11 mouse cellular contexts compared by ENCODE assay signal in the genomic region with DNA sequence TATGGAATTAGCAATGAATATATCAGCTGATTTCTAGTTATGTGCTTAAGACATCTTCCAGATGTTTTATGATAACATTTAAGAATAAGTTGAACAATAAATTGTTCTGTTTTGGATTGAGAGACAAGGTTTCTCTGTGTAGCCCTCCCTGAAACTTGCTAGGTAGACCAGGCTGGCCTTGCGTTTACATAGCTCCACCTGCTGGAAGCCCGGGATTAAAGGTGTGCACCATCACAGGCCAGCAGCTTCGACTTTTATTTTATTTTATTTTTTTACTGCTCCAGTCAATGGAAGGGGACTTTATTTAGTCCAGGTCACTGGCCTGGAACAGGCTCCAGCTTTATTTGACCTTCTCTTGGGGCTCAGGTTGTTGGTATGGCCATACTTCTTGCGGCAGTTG. TPM values are rescaled to one million over a fixed set of nuclear protein-coding genes. Genes with fewer than 3 reads are reported as not detected.
DNase-seq lines count a peak whose midpoint lies in the region; ATAC-seq lines count a peak whose summit lies in the region.
"Had no signal": no experiment of that assay in that cellular context is flagged by ENCODE, and none has a peak within 500 bp of the region (broad histone marks: within the 10 kb centered on the region; RNA-seq: fewer than 3 reads in every experiment).

No protein-coding gene starts in this region.

- ATAC-seq in liver, embryonic 11.5 days (replicated peaks; ENCODE audit: low FRiP score) = no peak
- no peak for ATAC-seq in forebrain, embryonic 13.5 days
- ATAC-seq in forebrain, embryonic 14.5 days = no peak
- ATAC-seq: midbrain, embryonic 13.5 days had no signal

- H3K36me3 ChIP-seq in liver, embryonic 11.5 days (ENCODE audit: control insufficient read depth, insufficient read depth, low read length) = no peaks in the 10 kb centered on the region
- H3K36me3 ChIP-seq in forebrain, embryonic 13.5 days (ENCODE audit: poor library complexity, severe bottlenecking) = no peaks in the 10 kb centered on the region
- H3K36me3 ChIP-seq in forebrain, embryonic 14.5 days (ENCODE audit: control insufficient read depth, insufficient read depth, low read length) = no peaks in the 10 kb centered on the region
- H3K36me3 ChIP-seq: G1E; midbrain, embryonic 13.5 days had no signal

- WGBS in liver, embryonic 11.5 days = 42% methylated on average over 4 of the region's 4 CpGs
- WGBS in forebrain, embryonic 13.5 days = 44% methylated on average over 4 of the region's 4 CpGs
- 43% methylated on average over 4 of the region's 4 CpGs for WGBS in forebrain, embryonic 14.5 days

- no peaks in the 10 kb centered on the region; the same call in 1 of the 2 replicates for H3K4me1 ChIP-seq in liver, embryonic 11.5 days (replicated peaks; ENCODE audit: control insufficient read depth, insufficient read depth, low read length)
- H3K4me1 ChIP-seq in forebrain, embryonic 13.5 days = peaks cover 5% of the 10 kb centered on the region; the same call in 1 of the 2 replicates
- H3K4me1 ChIP-seq in forebrain, embryonic 14.5 days (ENCODE audit: control insufficient read depth, insufficient read depth, low read length) = 0 out of 2 replicates have a peak, but pooled peaks cover 3% of the 10 kb centered on the region

- H3K9ac ChIP-seq in liver, embryonic 11.5 days (ENCODE audit: low read depth, low read length) = no peak overlapping the region
- no peak overlapping the region for H3K9ac ChIP-seq in forebrain, embryonic 13.5 days
- no peak overlapping the region for H3K9ac ChIP-seq in forebrain, embryonic 14.5 days (ENCODE audit: low read length)

- no peaks in the 10 kb centered on the region for H3K9me3 ChIP-seq in liver, embryonic 11.5 days (ENCODE audit: control insufficient read depth, low read length)
- no peaks in the 10 kb centered on the region for H3K9me3 ChIP-seq in forebrain, embryonic 13.5 days (replicated peaks)
- H3K9me3 ChIP-seq in forebrain, embryonic 14.5 days (replicated peaks; ENCODE audit: control insufficient read depth, low read length) = no peaks in the 10 kb centered on the region
- H3K9me3 ChIP-seq: midbrain, embryonic 13.5 days had no signal

- H3K27ac ChIP-seq in liver, embryonic 11.5 days (ENCODE audit: low read depth, low read length) = no peak overlapping the region
- H3K27ac ChIP-seq in forebrain, embryonic 13.5 days = no peak overlapping the region
- H3K27ac ChIP-seq in forebrain, embryonic 14.5 days (ENCODE audit: low read depth, low read length) = no peak overlapping the region
- H3K27ac ChIP-seq: midbrain, embryonic 13.5 days had no signal

- H3K4me3 ChIP-seq in liver, embryonic 11.5 days (ENCODE audit: low read depth, low read length) = no peak overlapping the region
- no peak overlapping the region for H3K4me3 ChIP-seq in forebrain, embryonic 13.5 days
- H3K4me3 ChIP-seq in forebrain, embryonic 14.5 days (ENCODE audit: low read depth, low read length) = no peak overlapping the region
- H3K4me3 ChIP-seq: erythroblast, embryonic 14.5 days; midbrain, embryonic 13.5 days had no signal

- no peaks in the 10 kb centered on the region for H3K27me3 ChIP-seq in liver, embryonic 11.5 days (replicated peaks; ENCODE audit: control insufficient read depth, insufficient read depth, low read length)
- H3K27me3 ChIP-seq in forebrain, embryonic 13.5 days = no peaks in the 10 kb centered on the region
- H3K27me3 ChIP-seq in forebrain, embryonic 14.5 days (replicated peaks; ENCODE audit: control insufficient read depth, insufficient read depth, low read length) = no peaks in the 10 kb centered on the region
- H3K27me3 ChIP-seq: midbrain, embryonic 13.5 days had no signal

- H3K4me2 ChIP-seq in liver, embryonic 11.5 days = no peak overlapping the region
- H3K4me2 ChIP-seq in forebrain, embryonic 13.5 days = no peak overlapping the region
- no peak overlapping the region for H3K4me2 ChIP-seq in forebrain, embryonic 14.5 days (ENCODE audit: low read length)
- H3K4me2 ChIP-seq: midbrain, embryonic 13.5 days had no signal

- DNase-seq in cerebellum, adult 18-20 months = peak; percentile 62
- DNase-seq in cerebellum, adult 9-10 months = no peak
- DNase-seq in liver (peak; percentile 33), NIH3T3 (ENCODE audit: low read depth) (peak; percentile 71)
- DNase-seq in liver, embryonic 11.5 days (ENCODE audit: low spot score) = no peak
- peak; percentile 51 for DNase-seq in lung, postnatal 14 days
- DNase-seq in forebrain, embryonic 14.5 days (ENCODE audit: low spot score) = no peak

RNA-seq across cellular contexts. Expression of gene Plekho1, which starts 32.1 kb away (rescaled TPM):
- 21.6 and 22.9 TPM in 2 replicates for polyA plus RNA-seq in liver, embryonic 11.5 days (2014; fragmentation: Nextera tagmentation; extraction: Ambion mirVana)
- polyA plus RNA-seq in forebrain, embryonic 13.5 days (2015; fragmentation: Nextera tagmentation; extraction: Ambion mirVana) = 80.4 and 85.1 TPM in 2 replicates
- 67.4 and 75.6 TPM in 2 replicates for polyA plus RNA-seq in forebrain, embryonic 14.5 days (2014; fragmentation: Nextera tagmentation; extraction: Ambion mirVana)

RNA-seq across cellular contexts. Expression of gene Anp32e, which starts 34.6 kb away (rescaled TPM):
- 110 TPM in 2 replicates for polyA plus RNA-seq in liver, embryonic 11.5 days (2014; fragmentation: Nextera tagmentation; extraction: Ambion mirVana)
- 322 and 341 TPM in 2 replicates for polyA plus RNA-seq in forebrain, embryonic 13.5 days (2015; fragmentation: Nextera tagmentation; extraction: Ambion mirVana)
- polyA plus RNA-seq in forebrain, embryonic 14.5 days (2014; fragmentation: Nextera tagmentation; extraction: Ambion mirVana) = 49.1 and 50.0 TPM in 2 replicates

RNA-seq across cellular contexts. Expression of gene Car14, which starts 59.2 kb away (rescaled TPM):
- 27.4 and 28.9 TPM in 2 replicates for polyA plus RNA-seq in liver, embryonic 11.5 days (2014; fragmentation: Nextera tagmentation; extraction: Ambion mirVana)
- polyA plus RNA-seq in forebrain, embryonic 13.5 days (2015; fragmentation: Nextera tagmentation; extraction: Ambion mirVana) = 23.1 and 27.4 TPM in 2 replicates
- 15.5 and 19.9 TPM in 2 replicates for polyA plus RNA-seq in forebrain, embryonic 14.5 days (2014; fragmentation: Nextera tagmentation; extraction: Ambion mirVana)
- polyA plus RNA-seq: erythroblast, embryonic 14.5 days; G1E had no signal

Comparison
In these comparisons a context has a peak if more than half of its experiments do, and no peak if none do; other contexts are left out.
1. DNase-seq: peak in cerebellum, adult 18-20 months (2 of 2), liver (single experiment), NIH3T3 (single experiment) and lung, postnatal 14 days (single experiment); none in cerebellum, adult 9-10 months (single experiment), liver, embryonic 11.5 days (single experiment) and forebrain, embryonic 14.5 days (single experiment).